Mouse (Mus musculus): ENCODE data around the gene Aurkc. TPM values are rescaled to one million over a fixed set of nuclear protein-coding genes. Genes with fewer than 3 reads are reported as not detected.
"Not testable (repeated sequence)": the region's sequence is repeated elsewhere in the genome, so short reads cannot be mapped to it uniquely, and the experiment has no call there.

Gene Aurkc
- polyA plus RNA-seq, 1 experiment from 2014 or later: not detected

DNA sequence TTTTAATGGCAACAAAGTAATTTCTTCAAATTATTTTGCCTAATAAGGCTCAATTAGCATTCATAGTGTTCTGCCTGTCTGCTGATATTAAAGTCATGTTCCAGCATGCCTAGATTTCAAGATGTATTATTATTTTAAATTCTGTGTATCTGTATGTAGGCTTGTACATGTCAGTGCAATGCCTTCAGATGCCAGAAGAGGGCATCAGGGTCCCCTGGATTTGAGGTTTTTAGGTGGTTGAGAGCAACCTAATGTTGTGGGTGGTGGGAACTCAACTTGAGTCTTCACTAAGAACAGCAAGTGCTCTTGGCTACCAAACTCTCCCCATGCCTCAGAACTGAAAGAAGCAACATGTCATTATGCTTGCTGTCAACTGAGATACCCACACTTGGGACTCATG is 32.3 kb downstream of the Aurkc start:
- no peak overlapping the region for H3K27ac ChIP-seq (replicated peaks in 1 of 2; ENCODE audit: control insufficient read depth in 1 of 2, insufficient read depth in 1 of 2, low read depth in 2 of 2, low read length in 2 of 2)
- no peak overlapping the region for H3K4me2 ChIP-seq (ENCODE audit: low read length)
- ATAC-seq (ENCODE audit: insufficient number of reproducible peaks, insufficient read depth, low FRiP score, low read depth): no peak
- no peak overlapping the region for H3K9ac ChIP-seq (ENCODE audit: low read length)
- no peaks in the 10 kb centered on the region for H3K4me1 ChIP-seq (ENCODE audit: control insufficient read depth in 2 of 2, insufficient read depth in 2 of 2, low read length in 2 of 2)
- H3K36me3 ChIP-seq (ENCODE audit: control insufficient read depth, insufficient read depth, low read length): no peaks in the 10 kb centered on the region
- no peak overlapping the region for H3K4me3 ChIP-seq (ENCODE audit: control insufficient read depth in 1 of 2, insufficient read depth in 1 of 2, low read depth in 1 of 2, low read length in 2 of 2)
- 0 out of 2 replicates have a peak, but pooled peaks cover 8% of the 10 kb centered on the region for H3K9me3 ChIP-seq (ENCODE audit: control insufficient read depth, low read length)
- H3K27me3 ChIP-seq (ENCODE audit: control insufficient read depth, insufficient read depth, low read length): no peaks in the 10 kb centered on the region

DNA sequence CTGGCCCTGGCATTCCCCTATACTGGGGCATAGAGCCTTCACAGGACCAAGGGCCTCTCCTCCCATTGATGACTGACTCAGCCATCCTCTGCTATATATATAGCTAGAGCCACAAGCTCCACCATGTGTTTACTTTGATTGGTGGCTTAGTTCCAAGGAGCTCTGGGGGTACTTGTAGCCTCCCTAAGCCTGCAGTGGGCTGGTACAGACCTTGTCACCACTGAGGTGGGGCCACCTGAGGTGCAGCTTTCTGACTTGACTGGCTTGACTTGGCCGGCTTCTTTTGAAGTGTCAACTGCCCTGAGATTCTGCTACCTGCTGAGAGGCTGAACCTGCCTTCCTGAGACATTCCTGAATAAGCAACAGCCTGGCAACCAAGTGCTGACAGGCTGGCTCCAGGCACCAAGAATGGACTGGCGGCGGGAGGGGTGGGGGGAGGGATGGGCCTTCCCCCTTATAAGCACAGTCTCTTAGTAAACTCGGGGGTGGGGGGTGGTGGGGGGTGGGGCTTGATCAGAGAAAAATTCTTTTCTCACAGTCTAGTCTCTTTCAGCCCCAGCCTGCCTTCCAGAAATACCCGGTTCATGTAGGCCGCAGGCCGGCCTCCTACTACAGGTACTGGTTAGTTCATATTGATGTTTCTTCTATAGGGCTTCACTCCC is 54.7 kb downstream of the Aurkc start:
- not testable (repeated sequence) for H3K27me3 ChIP-seq (ENCODE audit: control insufficient read depth, insufficient read depth, low read length); ATAC-seq (ENCODE audit: insufficient number of reproducible peaks, insufficient read depth, low FRiP score, low read depth); H3K4me1 ChIP-seq (ENCODE audit: control insufficient read depth in 2 of 2, insufficient read depth in 2 of 2, low read length in 2 of 2); H3K9ac ChIP-seq (ENCODE audit: low read length); H3K4me3 ChIP-seq (ENCODE audit: control insufficient read depth in 1 of 2, insufficient read depth in 1 of 2, low read depth in 1 of 2, low read length in 2 of 2); H3K4me2 ChIP-seq (ENCODE audit: low read length); H3K36me3 ChIP-seq (ENCODE audit: control insufficient read depth, insufficient read depth, low read length); H3K9me3 ChIP-seq (ENCODE audit: control insufficient read depth, low read length); H3K27ac ChIP-seq (replicated peaks in 1 of 2; ENCODE audit: control insufficient read depth in 1 of 2, insufficient read depth in 1 of 2, low read depth in 2 of 2, low read length in 2 of 2)
- 34% methylated on average over 7 of the region's 7 CpGs for WGBS

Other genes starting within 250 kb of the Aurkc start
- 6.8 and 9.2 TPM in 2 replicates for gene Zfp954, start 126.2 kb downstream of the Aurkc start, polyA plus RNA-seq (2014; fragmentation: Nextera tagmentation; extraction: Ambion mirVana)
- gene Zfp773, start 141.5 kb downstream of the Aurkc start, polyA plus RNA-seq (2014; fragmentation: Nextera tagmentation; extraction: Ambion mirVana): 0.98 and 1.3 TPM in 2 replicates
- 1.2 and 1.6 TPM in 2 replicates for gene Zfp418, start 176.0 kb downstream of the Aurkc start, polyA plus RNA-seq (2014; fragmentation: Nextera tagmentation; extraction: Ambion mirVana)
- gene Zfp772, start 214.7 kb downstream of the Aurkc start, polyA plus RNA-seq (2014; fragmentation: Nextera tagmentation; extraction: Ambion mirVana): 3.9 and 5.3 TPM in 2 replicates

Data from heart, embryonic 14.5 days (tissue).